Mouse (Mus musculus): ENCODE measurements at regions not wholly inside any gene's neighbourhood (a gene's known extent, or its start where the extent isn't known, plus 50 kb on each side); places are given as distances from the start of the nearest gene placed in this dataset.
"Not testable (repeated sequence)": the region's sequence is repeated elsewhere in the genome, so short reads cannot be mapped to it uniquely, and the experiment has no call there.

DNA sequence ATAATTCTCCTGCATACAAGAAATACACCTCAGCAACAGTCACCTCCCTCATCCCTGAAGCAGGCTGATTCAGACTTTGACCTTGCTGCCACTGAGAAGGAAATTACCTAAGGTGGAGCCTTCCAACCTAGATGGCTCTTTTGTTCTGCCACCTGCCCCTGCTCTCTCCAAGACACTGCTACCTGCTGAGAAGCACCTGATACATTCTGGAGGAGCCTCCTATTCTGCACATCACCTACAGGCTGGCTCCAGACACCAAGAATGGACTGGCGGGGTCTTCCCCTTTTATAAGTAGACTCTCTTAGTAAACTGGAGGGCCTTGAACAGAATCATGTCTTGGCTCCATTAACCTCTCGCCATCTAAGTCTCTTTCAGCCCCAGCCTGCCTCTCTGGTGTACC lies 1149.5 kb upstream of the 2610301B20Rik start:
- CTCF ChIA-PET, result not testable (repeated sequence)

DNA sequence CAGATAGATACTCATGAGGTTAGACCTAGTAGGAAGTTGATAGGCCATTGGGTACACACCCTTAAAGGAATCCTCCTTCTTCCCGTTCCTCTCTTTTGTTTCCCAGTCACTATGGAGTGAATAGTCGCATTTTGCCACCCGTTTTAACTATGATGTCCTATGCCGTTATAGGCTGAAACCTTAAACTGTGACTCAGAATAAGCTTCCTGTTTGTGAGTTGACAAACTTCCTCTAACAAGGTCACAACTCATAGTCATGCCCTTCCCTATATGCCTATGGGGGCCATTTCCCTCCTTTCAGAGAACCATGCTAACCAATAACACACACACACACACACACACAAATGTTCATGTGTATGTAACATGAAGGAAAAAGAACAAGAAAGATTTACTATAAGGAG lies 1136.6 kb upstream of the 2610301B20Rik start:
- CTCF ChIA-PET, result no interaction called here

DNA sequence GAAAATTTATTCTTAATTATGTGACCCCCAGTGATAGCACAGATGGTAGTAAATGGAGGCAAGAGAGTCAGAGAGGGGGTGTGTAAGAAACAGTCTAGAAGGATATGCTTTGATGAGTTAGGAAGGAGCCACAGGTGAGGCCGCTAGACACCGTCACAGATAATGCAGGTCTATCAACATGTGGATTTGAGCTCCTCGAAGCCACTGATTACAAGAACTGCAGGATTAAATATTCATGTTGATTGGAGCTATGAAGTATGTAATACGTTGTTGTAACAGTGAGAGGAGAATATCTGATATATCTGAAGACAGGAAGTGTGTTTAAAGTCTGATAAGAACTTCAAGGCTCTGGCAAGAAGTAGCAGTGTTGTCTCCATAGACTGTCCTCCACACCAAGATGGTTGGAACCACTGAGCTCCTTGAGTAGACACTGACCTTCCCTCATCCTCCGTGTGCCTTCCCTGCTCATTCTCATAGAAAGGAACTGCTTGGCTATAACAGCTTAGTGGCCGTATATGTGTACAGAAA lies 1126.8 kb upstream of the 2610301B20Rik start:
- CTCF ChIA-PET, result no interaction called here

DNA sequence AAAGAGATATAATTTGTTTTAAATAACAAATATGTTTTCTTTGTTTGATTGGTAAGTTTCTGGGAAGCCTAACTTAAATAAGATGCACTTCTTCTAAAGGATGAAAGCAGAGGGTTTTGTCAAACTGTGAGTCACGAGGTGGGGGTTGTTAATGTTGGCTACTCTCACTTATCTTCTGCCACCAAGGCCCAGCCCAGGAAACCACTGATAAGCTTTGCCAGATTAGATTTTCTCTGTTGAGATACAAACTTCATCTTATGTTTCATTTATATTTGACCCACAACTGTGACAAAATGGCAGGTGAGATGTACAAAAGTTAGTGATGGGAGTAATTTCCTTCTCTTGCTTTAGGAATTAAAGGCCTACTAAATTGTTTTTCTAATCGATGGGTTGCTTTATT lies 1126.2 kb upstream of the 2610301B20Rik start:
- CTCF ChIA-PET, result no interaction called here

DNA sequence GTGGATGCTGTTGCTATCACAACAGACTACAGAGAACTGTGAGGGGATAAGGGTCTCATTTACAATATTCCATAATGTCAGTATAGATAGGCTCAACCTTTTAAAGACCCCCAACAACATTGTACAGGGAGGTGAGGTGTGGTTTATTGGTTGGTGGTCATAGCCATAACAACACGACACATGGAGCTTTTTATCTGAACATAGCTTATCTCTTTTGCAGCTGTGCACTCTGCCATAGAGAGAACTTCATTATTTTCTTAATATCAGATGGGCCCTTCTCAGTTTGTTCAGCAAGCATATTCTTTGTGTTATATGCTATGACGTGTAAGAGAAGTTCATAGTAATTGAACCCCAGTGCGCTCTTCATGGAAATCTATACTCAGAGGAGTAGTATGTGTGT lies 1124.4 kb upstream of the 2610301B20Rik start:
- CTCF ChIA-PET, result no interaction called here

DNA sequence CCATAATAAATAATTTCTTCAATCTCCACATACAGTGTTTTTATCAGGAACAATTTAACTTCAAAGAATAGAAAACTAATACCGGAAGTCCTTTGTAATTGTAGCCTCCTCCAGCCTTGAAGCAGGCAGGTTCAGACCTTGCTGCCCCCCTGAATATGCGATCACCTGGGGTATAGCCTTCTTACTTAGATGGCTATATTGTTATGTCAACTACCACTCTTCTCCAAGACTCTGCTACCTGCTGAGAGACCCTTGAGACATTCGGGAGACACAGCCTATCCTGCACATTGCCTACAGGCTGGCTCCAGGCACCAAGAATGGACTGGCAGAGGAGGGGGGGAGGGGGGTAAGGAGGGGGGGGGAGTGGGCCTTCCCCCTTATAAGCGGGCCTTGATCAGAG lies 1123.9 kb upstream of the 2610301B20Rik start:
- CTCF ChIA-PET, result no interaction called here

DNA sequence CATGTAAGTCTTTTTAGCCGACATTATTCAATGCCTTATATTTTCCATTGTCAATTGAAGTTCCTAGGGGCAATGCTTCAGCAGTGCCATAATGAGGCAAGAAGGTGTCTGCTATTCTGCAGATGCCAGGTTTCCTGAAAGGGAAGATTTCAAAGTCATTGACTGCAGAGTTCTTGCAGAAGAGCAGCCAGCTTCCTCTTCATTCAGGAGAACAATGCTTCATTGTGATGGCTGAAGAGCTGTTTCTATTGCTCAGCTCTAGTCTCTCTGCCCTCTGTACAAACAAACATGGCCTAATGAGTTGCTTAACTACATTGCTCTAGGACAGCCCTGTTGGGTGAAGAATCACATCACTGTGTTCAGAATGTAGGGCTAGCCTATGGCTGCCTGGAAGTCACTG lies 1111.0 kb upstream of the 2610301B20Rik start:
- CTCF ChIA-PET, result no interaction called here

DNA sequence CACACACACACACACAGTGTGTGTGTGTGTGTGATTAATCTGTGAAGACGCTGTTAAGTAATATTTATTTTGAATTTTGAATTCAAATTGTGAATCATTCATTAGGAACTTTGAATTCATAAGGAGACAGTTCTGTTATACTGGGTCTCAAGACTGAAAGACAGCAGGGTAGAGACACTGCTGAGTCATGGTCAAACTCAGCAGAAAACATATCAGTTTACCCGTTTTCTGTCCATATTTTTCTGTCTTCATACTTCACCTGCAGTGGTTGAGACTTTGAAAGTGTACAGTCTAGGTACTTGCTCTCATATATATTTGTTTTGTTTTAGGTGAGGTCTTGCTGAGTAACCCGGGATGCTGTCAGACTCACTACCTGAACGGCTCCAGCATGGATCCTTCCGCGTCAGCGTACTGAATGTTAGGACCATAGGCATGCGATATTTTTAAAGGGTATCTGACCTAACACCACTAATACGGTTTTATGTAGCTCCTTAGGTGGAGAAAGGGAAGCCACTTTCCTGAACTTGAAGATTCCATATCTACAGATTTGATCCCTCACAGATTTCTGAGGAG lies 1104.6 kb upstream of the 2610301B20Rik start:
- CTCF ChIA-PET, result no interaction called here

DNA sequence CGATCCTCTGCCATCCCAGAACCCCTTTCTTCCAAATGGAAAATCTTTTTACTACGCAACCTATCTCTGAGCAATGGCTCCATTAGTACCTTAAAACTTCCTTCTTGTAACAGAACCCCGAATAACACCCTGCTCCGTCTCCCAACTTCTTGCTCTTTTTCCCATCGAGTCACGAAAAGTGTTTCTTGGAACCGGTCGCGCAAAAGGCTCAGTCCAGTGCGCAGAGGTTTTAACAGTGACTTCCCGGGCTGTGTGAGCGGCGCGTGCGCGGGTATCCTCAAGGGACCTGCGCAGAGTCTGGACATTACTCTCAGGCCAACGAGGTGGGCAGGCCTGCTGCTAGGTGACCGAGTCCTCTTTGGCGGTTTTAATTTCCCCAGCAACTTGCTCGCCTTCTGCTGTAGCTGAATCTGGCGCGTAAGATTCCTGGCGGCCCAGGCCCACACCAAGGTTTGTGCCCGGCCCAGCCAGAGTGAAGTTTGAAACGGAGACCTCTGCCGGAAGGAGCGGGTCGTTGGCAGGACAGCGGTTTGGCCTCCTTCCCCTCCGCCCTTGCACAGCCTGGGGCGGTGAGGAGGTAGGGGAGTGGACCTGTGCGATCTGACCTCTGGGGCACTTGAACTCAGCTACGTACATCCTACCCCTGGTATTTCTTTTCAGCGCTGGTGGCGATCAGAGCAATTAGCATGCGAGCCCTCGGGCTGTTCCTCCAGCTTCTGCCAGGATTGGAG lies 1103.8 kb upstream of the 2610301B20Rik start:
- CTCF ChIA-PET, result interaction anchor here (0.7 to 1.3 kb wide), 2 partner anchors 165 to 1485 kb away, joined by 3 to 4 read pairs; no protein-coding TSS in a partner anchor

DNA sequence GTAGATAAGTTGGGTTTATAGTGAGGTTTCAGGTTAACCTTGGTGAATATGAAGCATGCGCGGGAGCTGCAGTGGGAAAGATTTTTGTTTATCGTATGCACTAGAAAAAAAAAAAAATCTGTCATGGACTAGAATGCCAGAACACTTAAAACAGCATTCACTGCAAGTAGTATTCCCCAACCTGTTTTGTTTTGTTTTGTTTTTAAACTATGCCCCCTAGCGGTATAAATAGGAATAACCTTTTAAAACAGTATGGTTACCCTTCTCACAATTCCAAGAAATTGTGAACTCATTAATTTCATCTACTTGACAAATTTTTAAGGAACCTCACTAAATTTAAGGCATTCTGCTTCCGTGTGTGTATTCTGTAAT lies 1103.2 kb upstream of the 2610301B20Rik start:
- CTCF ChIA-PET, result interaction anchor here (0.7 to 1.3 kb wide), 2 partner anchors 165 to 1484 kb away, joined by 3 to 4 read pairs; no protein-coding TSS in a partner anchor

DNA sequence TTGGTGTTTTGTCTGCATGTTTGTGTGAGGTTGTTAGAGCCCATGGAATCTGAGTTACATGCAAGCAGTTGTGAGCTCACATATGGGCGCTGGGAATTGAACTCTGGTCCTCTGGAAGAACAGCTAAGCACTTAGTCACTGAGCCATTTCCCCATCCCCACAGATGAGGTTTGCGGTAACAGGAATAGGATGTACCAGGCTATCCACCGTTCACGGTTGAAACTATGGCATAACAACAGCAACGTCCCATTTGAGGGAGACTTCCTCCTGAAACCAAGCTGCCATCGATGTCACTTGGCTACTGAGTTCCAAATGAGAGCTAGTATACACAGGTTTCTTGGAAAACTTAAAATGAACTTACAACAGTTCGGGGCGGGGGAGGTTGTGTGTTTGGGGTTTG lies 1095.9 kb upstream of the 2610301B20Rik start:
- CTCF ChIA-PET, result no interaction called here

DNA sequence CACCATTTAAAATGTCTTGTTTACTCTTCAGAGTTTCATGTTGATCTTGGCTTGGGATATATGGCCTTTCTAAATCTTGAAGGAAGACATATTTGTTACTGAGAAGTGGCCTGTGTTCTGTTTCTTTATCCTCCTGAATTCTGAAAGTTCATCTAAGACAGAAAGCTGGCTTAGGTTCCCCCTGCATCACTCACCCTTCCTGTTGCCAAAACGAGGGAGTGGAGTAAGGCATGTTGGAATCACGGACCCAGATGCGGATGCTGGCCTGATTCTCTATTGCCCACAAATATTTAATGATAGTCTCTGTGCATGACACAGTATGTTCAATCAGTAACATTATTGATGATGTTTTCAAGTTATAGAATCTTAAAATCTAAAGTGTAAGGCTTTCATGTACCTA lies 1094.7 kb upstream of the 2610301B20Rik start:
- CTCF ChIA-PET, result no interaction called here

DNA sequence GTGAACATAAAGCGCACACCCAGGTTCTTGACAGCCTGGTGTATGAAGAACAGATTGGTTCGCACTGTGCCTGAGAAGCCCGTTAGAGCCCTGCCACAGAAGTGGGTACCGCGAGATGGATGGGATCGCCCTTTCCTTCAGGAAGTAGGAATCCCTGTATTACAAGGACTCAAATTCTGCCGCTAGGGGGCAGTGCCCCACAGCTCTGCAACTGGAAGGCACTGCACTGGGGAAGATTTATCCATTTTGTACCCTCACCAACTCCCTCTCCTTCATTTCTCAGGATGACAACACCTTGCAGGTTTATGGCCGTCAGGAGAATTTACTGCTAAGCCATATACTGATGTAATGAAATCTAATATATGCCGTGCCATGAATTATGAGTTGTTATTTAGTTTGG lies 1094.1 kb upstream of the 2610301B20Rik start:
- CTCF ChIA-PET, result no interaction called here

DNA sequence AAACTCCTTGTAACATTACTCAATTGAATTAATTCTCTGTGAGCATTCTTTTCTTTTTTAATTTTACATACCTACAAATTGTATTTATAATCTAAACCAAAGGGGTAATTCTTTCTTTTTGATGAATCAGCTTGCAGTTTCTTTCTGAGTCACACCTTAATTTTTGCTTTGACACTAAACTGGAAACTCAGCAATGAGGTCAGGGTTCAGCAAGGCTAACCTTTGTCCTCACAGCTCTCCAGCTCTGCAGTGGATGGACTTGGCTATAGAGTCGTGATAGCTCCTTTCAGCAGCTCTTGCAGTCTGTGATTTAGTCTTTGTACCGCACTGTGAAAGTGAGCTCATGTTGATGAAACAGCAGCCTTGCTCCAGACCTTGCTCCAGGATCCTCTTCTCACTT lies 1093.0 kb upstream of the 2610301B20Rik start:
- CTCF ChIA-PET, result no interaction called here

DNA sequence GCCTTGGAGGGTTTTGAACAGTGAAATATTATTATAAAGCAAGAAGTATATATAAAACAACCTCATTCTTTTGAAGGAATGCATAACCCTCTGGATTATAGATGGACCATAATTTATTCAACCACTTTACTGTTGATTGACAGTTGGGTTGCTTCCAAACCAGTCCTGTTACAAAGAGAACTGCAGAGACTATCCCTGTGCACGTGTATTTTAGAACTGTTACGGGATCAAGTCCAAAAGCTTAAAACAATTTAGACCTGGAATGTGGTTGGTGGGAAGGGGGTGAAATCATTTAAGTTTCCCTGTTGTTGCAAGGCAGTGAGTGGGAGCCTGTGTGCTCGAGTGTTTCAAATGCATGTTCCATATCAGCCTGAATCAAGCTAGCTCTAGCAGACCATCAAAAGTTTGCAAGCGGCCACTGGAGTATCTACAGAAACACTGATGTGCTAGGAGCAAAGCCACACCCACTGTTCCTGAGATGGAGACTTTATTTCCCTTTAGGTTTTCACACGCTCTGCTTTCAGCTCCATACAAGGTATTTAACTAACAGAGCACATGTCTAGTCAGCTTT lies 1086.4 kb upstream of the 2610301B20Rik start:
- CTCF ChIA-PET, result no interaction called here

DNA sequence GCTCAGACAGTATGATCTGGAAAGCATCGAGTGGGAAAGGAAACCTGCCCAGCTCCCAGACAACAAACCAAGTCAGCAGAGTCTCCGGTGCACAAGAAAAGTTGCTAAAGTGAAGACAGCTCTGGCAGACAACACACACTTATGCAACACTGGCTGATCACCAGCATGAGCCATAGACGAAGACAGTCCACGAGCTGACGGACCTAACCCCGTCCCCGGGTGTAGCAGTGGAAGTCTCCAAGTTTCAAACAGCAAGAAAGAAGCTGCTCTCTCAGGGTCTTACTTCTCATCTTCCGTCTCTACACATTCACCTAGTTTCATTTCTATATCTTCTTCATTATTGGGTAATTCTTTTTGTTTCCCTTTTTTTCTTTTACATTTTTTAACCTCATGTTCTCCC lies 1083.8 kb upstream of the 2610301B20Rik start:
- CTCF ChIA-PET, result no interaction called here

Data from spleen, embryonic (tissue).